Mouse (Mus musculus) CH12.LX (cell line): ENCODE data around the gene Msmb. TPM values are rescaled to one million over a fixed set of nuclear protein-coding genes. Genes with fewer than 3 reads are reported as not detected.

ENCODE experiments used
- DNase-seq: peaks from one replicate; pipeline ENCODE4 v3.0.0-alpha.2; 2013; ENCODE audit errors: extremely low read depth
- H3K27ac ChIP-seq: 2 replicates; pipeline ENCODE4 v1.5.1; 2012; ENCODE audit warnings: low read depth, mild to moderate bottlenecking, control low read depth, moderate library complexity; ENCODE audit not compliant: insufficient read depth
- H3K27me3 ChIP-seq: replicated peaks from 2 replicates; pipeline ENCODE3; 2012; ENCODE audit warnings: inconsistent platforms
- H3K36me3 ChIP-seq, 2 experiments: replicated peaks in 1 of 2; 2 replicates each; pipeline versions ENCODE3 to v1.6.1; 2012; ENCODE audit warnings: inconsistent platforms in 1 of 2, low read length in 1 of 2, mild to moderate bottlenecking in 1 of 2, mixed read lengths in 1 of 2, moderate library complexity in 1 of 2; ENCODE audit not compliant: control insufficient read depth in 1 of 2, insufficient read depth in 1 of 2
- H3K4me1 ChIP-seq, 2 experiments: 2 replicates each; pipeline ENCODE4 v1.6.1; 2012; ENCODE audit warnings: inconsistent platforms in 1 of 2, moderate library complexity in 1 of 2; ENCODE audit not compliant: insufficient read depth in 2 of 2, control insufficient read depth in 1 of 2
- H3K4me2 ChIP-seq: 2 replicates; pipeline ENCODE4 v1.6.1; 2012; ENCODE audit warnings: low read depth, mild to moderate bottlenecking, control low read depth; ENCODE audit not compliant: poor library complexity, insufficient read depth, severe bottlenecking
- H3K4me3 ChIP-seq, 3 experiments: fragments of 150-350 bp in 1 of 3; sonication (generic) in 1 of 3; replicated peaks in 1 of 3; 2 replicates each; pipeline versions ENCODE3 to v1.5.1; 2011 to 2012; ENCODE audit warnings: low read depth in 2 of 3, low read length in 2 of 3, mild to moderate bottlenecking in 2 of 3, moderate library complexity in 2 of 3, control low read depth in 1 of 3, improper control_type of control experiment in 1 of 3, inconsistent platforms in 1 of 3, mixed read lengths in 1 of 3; ENCODE audit not compliant: poor library complexity in 1 of 3
- H3K79me2 ChIP-seq: replicated peaks from 2 replicates; pipeline ENCODE4 v1.6.1; 2012; ENCODE audit warnings: mild to moderate bottlenecking, moderate library complexity; ENCODE audit not compliant: control insufficient read depth, poor library complexity, insufficient read depth, severe bottlenecking; ENCODE audit errors: extremely low read depth
- H3K9ac ChIP-seq: 2 replicates; pipeline ENCODE4 v1.6.1; 2012; ENCODE audit warnings: low read depth, mild to moderate bottlenecking, control low read depth, moderate library complexity; ENCODE audit not compliant: insufficient read depth
- H3K9me3 ChIP-seq: replicated peaks from 2 replicates; pipeline ENCODE3; 2012; ENCODE audit warnings: low read length, inconsistent platforms, mixed read lengths
- CHD2 ChIP-seq: IDR thresholded peaks from 2 replicates; pipeline ENCODE4 v1.6.1; 2011; ENCODE audit warnings: low read length, improper control_type of control experiment
- ELF1 ChIP-seq: IDR thresholded peaks from 2 replicates; pipeline ENCODE4 v1.6.1; 2014; ENCODE audit warnings: low read depth, mild to moderate bottlenecking, inconsistent platforms, low read length, improper control_type of control experiment
- EP300 ChIP-seq: IDR thresholded peaks from 2 replicates; pipeline ENCODE4 v1.6.1; 2011; ENCODE audit warnings: low read length, improper control_type of control experiment
- GABPA ChIP-seq: IDR thresholded peaks from 2 replicates; pipeline ENCODE4 v1.6.1; 2012; ENCODE audit warnings: low read depth, low read length, improper control_type of control experiment, inconsistent platforms; ENCODE audit not compliant: insufficient replicate concordance
- HCFC1 ChIP-seq: IDR thresholded peaks from 2 replicates; pipeline ENCODE4 v1.6.1; 2012; ENCODE audit warnings: low read depth, mild to moderate bottlenecking, inconsistent platforms, low read length, improper control_type of control experiment
- JUN ChIP-seq: IDR thresholded peaks from 2 replicates; pipeline ENCODE4 v1.6.1; 2011; ENCODE audit warnings: low read depth, mild to moderate bottlenecking, low read length, improper control_type of control experiment, moderate library complexity; ENCODE audit not compliant: insufficient read depth
- MAFK ChIP-seq: IDR thresholded peaks from 2 replicates; pipeline ENCODE4 v1.6.1; 2011; ENCODE audit warnings: low read length, improper control_type of control experiment; ENCODE audit not compliant: insufficient replicate concordance
- MAX ChIP-seq: IDR thresholded peaks from 2 replicates; pipeline ENCODE4 v1.6.1; 2011; ENCODE audit warnings: low read length, improper control_type of control experiment
- MAZ ChIP-seq: IDR thresholded peaks from 2 replicates; pipeline ENCODE4 v1.6.1; 2012; ENCODE audit warnings: low read depth, mild to moderate bottlenecking, inconsistent platforms, low read length, improper control_type of control experiment, moderate library complexity
- MXI1 ChIP-seq: IDR thresholded peaks from 2 replicates; pipeline ENCODE4 v1.6.1; 2011; ENCODE audit warnings: mild to moderate bottlenecking, low read depth, low read length, improper control_type of control experiment
- MYC ChIP-seq: IDR thresholded peaks from 2 replicates; pipeline ENCODE4 v1.6.1; 2011; ENCODE audit warnings: low read depth, mild to moderate bottlenecking, improper control_type of control experiment, low read length
- NELFE ChIP-seq: IDR thresholded peaks from 2 replicates; pipeline ENCODE4 v1.6.1; 2011; ENCODE audit warnings: low read depth, low read length, improper control_type of control experiment
- POLR2A ChIP-seq: IDR thresholded peaks from 2 replicates; pipeline ENCODE4 v1.6.1; 2011; ENCODE audit warnings: low read depth, mild to moderate bottlenecking, improper control_type of control experiment, low read length
- SIN3A ChIP-seq: IDR thresholded peaks from 2 replicates; pipeline ENCODE4 v1.6.1; 2012; ENCODE audit warnings: low read length, improper control_type of control experiment, inconsistent platforms
- SMC3 ChIP-seq: IDR thresholded peaks from 2 replicates; pipeline ENCODE4 v1.6.1; 2011; ENCODE audit warnings: low read depth, low read length, improper control_type of control experiment
- TCF12 ChIP-seq: IDR thresholded peaks from 2 replicates; pipeline ENCODE4 v1.6.1; 2014; ENCODE audit warnings: low read depth, mild to moderate bottlenecking, inconsistent platforms, low read length, improper control_type of control experiment
- USF1 ChIP-seq: IDR thresholded peaks from 2 replicates; pipeline ENCODE4 v1.6.1; 2014; ENCODE audit warnings: low read depth, mild to moderate bottlenecking, inconsistent platforms, low read length, improper control_type of control experiment
- USF2 ChIP-seq: conservative IDR thresholded peaks from 2 replicates; pipeline ENCODE4 v1.6.1; 2011; ENCODE audit warnings: low read depth, low read length, improper control_type of control experiment
- ZNF384 ChIP-seq: IDR thresholded peaks from 2 replicates; pipeline ENCODE4 v1.6.1; 2012; ENCODE audit warnings: low read depth, low read length, improper control_type of control experiment, inconsistent platforms
- dilution Hi-C: fragments of 300-500 bp; cut with MboI; formaldehyde crosslinking; loops from 2 replicates; pipeline ENCODE4 v1.14.3; 2020; ENCODE audit warnings: low sequenced_read_pairs; ENCODE audit not compliant: extremely low pct_unique_long_range_greater_than_20kb, extremely low pct_ligation_motif_present
- in situ Hi-C: fragments of 300-500 bp; cut with MboI; formaldehyde crosslinking; loops from 3 replicates; pipeline ENCODE4 v1.14.3; 2019; ENCODE audit warnings: low sequenced_read_pairs, low pct_ligation_motif_present, low pct_unique_long_range_greater_than_20kb, mixed read lengths
- polyA plus RNA-seq: library from polyadenylated mRNA; unstranded; fragments of >175 nt; gene quantifications from 2 replicates; pipeline ENCODE4 v1.2.1, GENCODE M21; 2012; ENCODE audit warnings: low read depth; ENCODE audit not compliant: insufficient read length
- total RNA-seq, 2 experiments: library from RNA; depleted of rRNA; stranded (reverse); fragments of 300-350 nt in 1 of 2; fragments of >200 nt in 1 of 2; gene quantifications; 2 replicates each; pipeline ENCODE4 v1.2.3; 2012 to 2014

The Msmb gene
- total and polyA plus RNA-seq, 3 experiments, result not detected

DNA sequence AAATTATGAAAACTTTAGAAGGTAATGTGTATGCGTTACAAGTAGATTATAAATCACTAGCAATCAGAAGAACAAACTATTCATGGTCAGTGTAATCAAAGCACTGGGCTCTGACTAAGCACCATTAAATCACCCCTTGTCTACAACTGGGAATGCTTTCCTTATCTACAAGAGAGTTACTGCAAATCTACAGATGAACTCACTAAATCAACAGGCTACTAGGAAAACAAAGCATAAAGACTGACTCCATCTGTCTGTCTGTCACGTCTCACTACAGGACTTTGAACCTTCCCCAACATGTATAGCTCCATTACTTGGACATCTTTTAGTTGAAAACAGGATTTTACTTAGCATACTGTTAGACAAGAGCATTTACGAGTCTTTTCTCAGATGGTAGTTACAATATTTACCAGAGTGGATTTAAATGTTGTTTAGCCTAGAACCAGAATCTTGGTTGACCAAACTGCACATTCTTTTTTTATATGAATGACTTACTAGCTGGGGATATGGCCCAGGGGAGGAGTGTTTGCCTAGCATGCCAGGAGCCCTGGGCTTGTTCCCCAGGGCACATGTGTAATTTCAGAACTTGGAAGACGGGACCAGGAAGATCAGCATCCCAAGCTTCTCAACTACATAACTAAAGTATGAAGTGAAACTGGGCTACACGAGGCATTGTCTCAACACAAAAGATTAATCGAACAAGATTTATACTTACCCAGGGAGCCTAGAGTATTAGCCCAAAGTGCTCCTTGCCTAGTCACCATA, 49.0 kb downstream of the Msmb start:
- no peak for TF ChIP-seq GABPA
- no peak for TF ChIP-seq SIN3A
- H3K4me1 ChIP-seq, result no peaks in the 10 kb centered on the region
- dilution Hi-C loops (no loop called here), in situ Hi-C loops (no loop called here)
- H3K9me3 ChIP-seq, result no peaks in the 10 kb centered on the region
- no peak overlapping the region for H3K9ac ChIP-seq
- peaks cover 60 to 88% of the 10 kb centered on the region in 2 experiments for H3K36me3 ChIP-seq
- H3K4me2 ChIP-seq, result no peak overlapping the region
- no peak for DNase-seq
- no peak overlapping the region for H3K4me3 ChIP-seq
- H3K27ac ChIP-seq, result no peak overlapping the region
- peaks cover 28% of the 10 kb centered on the region for H3K79me2 ChIP-seq
- H3K27me3 ChIP-seq, result no peaks in the 10 kb centered on the region

DNA sequence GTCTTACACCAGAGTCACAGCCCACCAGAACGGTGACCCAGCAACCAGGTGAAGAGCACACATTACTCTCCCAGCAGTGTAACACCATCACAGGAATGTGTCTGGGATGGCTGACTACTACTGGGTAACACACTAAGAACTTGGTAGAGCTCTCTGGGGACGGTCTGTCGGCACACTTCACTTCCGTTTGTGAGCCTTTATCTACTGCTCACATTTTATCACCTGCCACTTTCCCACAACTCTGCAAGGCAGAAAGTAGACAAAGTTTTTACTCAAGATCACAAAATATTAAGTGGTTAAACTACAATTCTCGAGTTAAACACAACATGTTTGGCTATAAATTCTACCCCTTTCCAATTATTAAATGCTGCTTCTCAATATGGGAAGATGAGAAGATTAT, 50.1 kb downstream of the Msmb start:
- no peaks in the 10 kb centered on the region for H3K27me3 ChIP-seq
- no peak overlapping the region for H3K27ac ChIP-seq
- no peak overlapping the region for H3K4me3 ChIP-seq
- H3K9me3 ChIP-seq, result no peaks in the 10 kb centered on the region
- H3K4me1 ChIP-seq, result no peaks in the 10 kb centered on the region; a peak in 1 of 4 replicates
- peaks cover 28% of the 10 kb centered on the region for H3K79me2 ChIP-seq
- TF ChIP-seq SMC3 (no peak), USF1 (no peak), EP300 (no peak), MYC (no peak), NELFE (no peak), MXI1 (no peak), ZNF384 (no peak), JUN (no peak), POLR2A (no peak), MAZ (no peak), MAX (no peak), GABPA (no peak), MAFK (no peak), HCFC1 (no peak), ELF1 (no peak), CHD2 (no peak), USF2 (no peak), TCF12 (no peak)
- in situ Hi-C loops (no loop called here), dilution Hi-C loops (no loop called here)
- peaks cover 61 to 84% of the 10 kb centered on the region in 2 experiments for H3K36me3 ChIP-seq
- no peak overlapping the region for H3K4me2 ChIP-seq
- H3K9ac ChIP-seq, result no peak overlapping the region
- DNase-seq, result no peak
